ENCODE assay signal across 8 mouse cellular contexts in the genomic region with DNA sequence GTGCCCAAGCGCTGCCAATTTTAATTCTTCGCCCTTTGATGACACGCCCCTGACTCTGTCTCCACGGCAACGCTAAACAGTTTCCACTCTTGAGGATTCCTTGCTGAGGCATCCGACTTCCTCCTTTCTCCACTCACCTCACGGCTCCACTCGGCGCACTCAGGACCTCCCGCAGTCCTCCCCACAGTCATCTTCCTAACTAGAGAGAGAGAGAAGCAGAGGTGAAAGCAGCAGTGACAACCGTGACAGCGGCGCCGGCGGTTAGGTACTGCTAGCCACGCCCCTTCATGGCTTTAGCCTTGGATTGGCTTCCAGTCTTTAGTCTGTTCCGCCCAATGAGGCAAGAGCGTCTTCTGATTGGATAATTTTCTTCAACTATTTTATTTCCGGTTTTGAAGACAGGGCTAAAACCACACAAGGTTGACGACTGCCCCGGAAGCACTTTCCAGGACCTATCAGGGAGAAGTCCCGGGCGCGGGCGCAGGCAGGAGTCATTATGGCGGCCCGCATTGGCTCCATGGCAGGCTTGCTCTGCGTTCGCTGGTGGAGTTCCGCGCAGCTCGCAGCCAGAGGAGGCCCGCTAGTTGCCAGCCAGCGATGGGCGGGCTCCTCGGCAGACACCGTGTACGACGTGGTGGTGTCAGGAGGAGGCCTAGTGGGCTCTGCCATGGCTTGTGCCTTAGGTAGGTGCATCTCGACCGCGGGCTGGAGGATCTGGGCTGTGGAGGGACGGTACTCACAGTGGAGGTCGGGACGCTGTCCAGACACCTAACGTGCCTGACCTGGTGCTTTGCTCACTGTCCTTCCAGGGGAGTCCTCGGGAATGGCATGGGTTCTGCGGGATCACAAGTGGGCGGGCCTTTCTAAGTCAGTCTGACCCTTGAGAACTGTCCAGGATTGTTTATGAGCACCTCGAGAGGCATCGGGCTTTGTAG. TPM values are rescaled to one million over a fixed set of nuclear protein-coding genes. Genes with fewer than 3 reads are reported as not detected.
DNase-seq lines count a peak whose midpoint lies in the region; ATAC-seq and TF ChIP-seq lines count a peak whose summit lies in the region.

A gene (plus strand): TSS at position 103 of the 935 bp plus-strand sequence.
A gene (minus strand): TSS at position 279 of the 935 bp plus-strand sequence.

- under 1% methylated on average over 51 of the region's 51 CpGs for WGBS in forebrain, embryonic 12.5 days
- WGBS in heart, postnatal 0 days: under 1% methylated on average over 51 of the region's 51 CpGs
- under 1% methylated on average over 51 of the region's 51 CpGs for WGBS in liver, embryonic 16.5 days (ENCODE audit: insufficient replicate concordance)
- under 1% methylated on average over 51 of the region's 51 CpGs for WGBS in neural tube, embryonic 13.5 days

- H3K4me3 ChIP-seq in E14TG2a.4 (replicated peaks; ENCODE audit: low read length): peak within 1 kb of the TSS; percentile 100
- peak within 1 kb of the TSS; percentile 74 for H3K4me3 ChIP-seq in forebrain, embryonic 12.5 days (replicated peaks)
- H3K4me3 ChIP-seq in heart, postnatal 0 days (ENCODE audit: low read depth, low read length): peak within 1 kb of the TSS; percentile 75
- peak within 1 kb of the TSS; percentile 85 for H3K4me3 ChIP-seq in liver, embryonic 16.5 days (ENCODE audit: low read depth, low read length)
- H3K4me3 ChIP-seq in neural tube, embryonic 13.5 days: peak within 1 kb of the TSS; percentile 97
- H3K4me3 ChIP-seq in testis, adult 2 months (ENCODE audit: control insufficient read depth, low read depth, low read length): peak within 1 kb of the TSS; percentile 100

- no peaks in the 10 kb centered on the region for H3K27me3 ChIP-seq in E14TG2a.4 (ENCODE audit: insufficient read depth, low read length)
- no peaks in the 10 kb centered on the region for H3K27me3 ChIP-seq in forebrain, embryonic 12.5 days
- no peaks in the 10 kb centered on the region for H3K27me3 ChIP-seq in heart, postnatal 0 days (ENCODE audit: control insufficient read depth, insufficient read depth, low read length)
- H3K27me3 ChIP-seq in liver, embryonic 16.5 days (ENCODE audit: control insufficient read depth, insufficient read depth, low read depth, low read length): no peaks in the 10 kb centered on the region
- H3K27me3 ChIP-seq in neural tube, embryonic 13.5 days: no peaks in the 10 kb centered on the region
- no peaks in the 10 kb centered on the region for H3K27me3 ChIP-seq in testis, adult 2 months (ENCODE audit: control insufficient read depth, insufficient read depth, low read length)

- no peak for TF ChIP-seq CTCF in E14TG2a.4 (conservative IDR thresholded peaks at IDR 0.05; ENCODE audit: low read length)
- TF ChIP-seq CTCF in heart, postnatal 0 days (IDR thresholded peaks at IDR 0.05; ENCODE audit: low read depth): no peak
- no peak for TF ChIP-seq CTCF in testis, adult 2 months (IDR thresholded peaks at IDR 0.05; ENCODE audit: control insufficient read depth, insufficient read depth, insufficient replicate concordance, low read depth, low read length)

- H3K9ac ChIP-seq in forebrain, embryonic 12.5 days: peak within 1 kb of the TSS; percentile 84
- H3K9ac ChIP-seq in heart, postnatal 0 days (replicated peaks; ENCODE audit: low read depth, low read length): peak within 1 kb of the TSS; percentile 63
- H3K9ac ChIP-seq in liver, embryonic 16.5 days (ENCODE audit: low read depth, low read length): peak within 1 kb of the TSS; percentile 73
- H3K9ac ChIP-seq in neural tube, embryonic 13.5 days: peak within 1 kb of the TSS; percentile 91

- H3K4me2 ChIP-seq in forebrain, embryonic 12.5 days: peak within 1 kb of the TSS; percentile 72
- H3K4me2 ChIP-seq in heart, postnatal 0 days (ENCODE audit: low read depth, low read length): peak within 1 kb of the TSS; percentile 90
- H3K4me2 ChIP-seq in liver, embryonic 16.5 days (ENCODE audit: low read depth, low read length): peak within 1 kb of the TSS; percentile 80
- H3K4me2 ChIP-seq in neural tube, embryonic 13.5 days: peak within 1 kb of the TSS; percentile 92

- no peaks in the 10 kb centered on the region for H3K36me3 ChIP-seq in E14TG2a.4 (ENCODE audit: insufficient read depth, low read length)
- peaks cover 8% of the 10 kb centered on the region for H3K36me3 ChIP-seq in forebrain, embryonic 12.5 days (replicated peaks)
- peaks cover 9% of the 10 kb centered on the region for H3K36me3 ChIP-seq in heart, postnatal 0 days (replicated peaks; ENCODE audit: control insufficient read depth, insufficient read depth, low read length)
- no peaks in the 10 kb centered on the region; the same call in 1 of the 2 replicates for H3K36me3 ChIP-seq in liver, embryonic 16.5 days (ENCODE audit: control insufficient read depth, insufficient read depth)
- H3K36me3 ChIP-seq in neural tube, embryonic 13.5 days: peaks cover 9% of the 10 kb centered on the region
- H3K36me3 ChIP-seq in testis, adult 2 months (ENCODE audit: control insufficient read depth, insufficient read depth, low read length): no peaks in the 10 kb centered on the region; the same call in 1 of the 2 replicates

- TF ChIP-seq POLR2A in testis, adult 2 months (IDR thresholded peaks at IDR 0.05; ENCODE audit: control insufficient read depth, low read depth, low read length): peak; percentile 92

- peaks cover 46% of the 10 kb centered on the region for H3K4me1 ChIP-seq in E14TG2a.4 (replicated peaks; ENCODE audit: low read depth, low read length)
- peaks cover 18% of the 10 kb centered on the region for H3K4me1 ChIP-seq in forebrain, embryonic 12.5 days
- H3K4me1 ChIP-seq in heart, postnatal 0 days (ENCODE audit: control insufficient read depth, insufficient read depth): peaks cover 30% of the 10 kb centered on the region
- peaks cover 43% of the 10 kb centered on the region for H3K4me1 ChIP-seq in liver, embryonic 16.5 days (ENCODE audit: control insufficient read depth, low read depth, low read length)
- H3K4me1 ChIP-seq in neural tube, embryonic 13.5 days (replicated peaks): peaks cover 24% of the 10 kb centered on the region
- no peaks in the 10 kb centered on the region for H3K4me1 ChIP-seq in testis, adult 2 months (ENCODE audit: control insufficient read depth, insufficient read depth, low read length)

- H3K9me3 ChIP-seq in E14TG2a.4 (ENCODE audit: low read length): no peaks in the 10 kb centered on the region
- H3K9me3 ChIP-seq in forebrain, embryonic 12.5 days: no peaks in the 10 kb centered on the region
- H3K9me3 ChIP-seq in heart, postnatal 0 days (replicated peaks; ENCODE audit: control insufficient read depth, low read length): no peaks in the 10 kb centered on the region
- no peaks in the 10 kb centered on the region for H3K9me3 ChIP-seq in liver, embryonic 16.5 days (replicated peaks; ENCODE audit: control insufficient read depth, low read length)
- no peaks in the 10 kb centered on the region for H3K9me3 ChIP-seq in neural tube, embryonic 13.5 days

- ATAC-seq in forebrain, embryonic 12.5 days (ENCODE audit: low FRiP score): peak; percentile 99
- ATAC-seq in heart, postnatal 0 days (ENCODE audit: insufficient read depth, low read depth): peak; percentile 98
- ATAC-seq in liver, embryonic 16.5 days (ENCODE audit: low read depth): peak; percentile 95
- peak; percentile 99 for ATAC-seq in neural tube, embryonic 13.5 days (ENCODE audit: low read depth)

- peak; percentile 97 for DNase-seq in c-Kit-positive CD71-positive TER-119-positive erythroid progenitor cells, embryonic 14.5 days (ENCODE audit: low spot score)
- peak; percentile 99 for DNase-seq in heart, postnatal 0 days (ENCODE audit: low spot score)
- peak; percentile 96 to 98 for DNase-seq in kidney, postnatal 4 days

- H3K27ac ChIP-seq in forebrain, embryonic 12.5 days: peak within 1 kb of the TSS; percentile 59
- peak within 1 kb of the TSS; percentile 52 for H3K27ac ChIP-seq in heart, postnatal 0 days (ENCODE audit: low read depth)
- H3K27ac ChIP-seq in liver, embryonic 16.5 days (ENCODE audit: low read length): peak within 1 kb of the TSS; percentile 74
- peak within 1 kb of the TSS; percentile 77 for H3K27ac ChIP-seq in neural tube, embryonic 13.5 days (replicated peaks)
- peak within 1 kb of the TSS; percentile 100 for H3K27ac ChIP-seq in testis, adult 2 months (ENCODE audit: control insufficient read depth, insufficient read depth, low read depth, low read length)

- TF ChIP-seq EP300 in heart, postnatal 0 days (IDR thresholded peaks at IDR 0.05; ENCODE audit: low read depth): no peak

RNA-seq across cellular contexts. Expression of the first gene that starts in this region (rescaled TPM):
- 39.5 and 40.5 TPM in 2 replicates for polyA plus RNA-seq in forebrain, embryonic 12.5 days (2016; fragmentation: Nextera tagmentation; extraction: Ambion mirVana)
- 271 and 278 TPM in 2 replicates for total RNA-seq in heart, postnatal 0 days (2014; rRNA removed; ENCODE audit: low replicate concordance)
- polyA plus RNA-seq in heart, postnatal 0 days (2015; fragmentation: Nextera tagmentation; extraction: Ambion mirVana): 102 and 105 TPM in 2 replicates
- polyA plus RNA-seq in liver, embryonic 16.5 days (2015; fragmentation: Nextera tagmentation; extraction: Ambion mirVana): 22.3 and 23.6 TPM in 2 replicates
- polyA plus RNA-seq in neural tube, embryonic 13.5 days (2015; fragmentation: Nextera tagmentation; extraction: Ambion mirVana): 39.4 and 41.3 TPM in 2 replicates
- polyA plus RNA-seq in testis, adult 2 months (2012; rRNA removed): 41.7 and 41.8 TPM in 2 replicates

RNA-seq across cellular contexts. Expression of the second gene that starts in this region (rescaled TPM):
- polyA plus RNA-seq in forebrain, embryonic 12.5 days (2016; fragmentation: Nextera tagmentation; extraction: Ambion mirVana): 11.6 and 12.0 TPM in 2 replicates
- total RNA-seq in heart, postnatal 0 days (2014; rRNA removed; ENCODE audit: low replicate concordance): 3.4 and 4.0 TPM in 2 replicates
- 5.6 and 6.0 TPM in 2 replicates for polyA plus RNA-seq in heart, postnatal 0 days (2015; fragmentation: Nextera tagmentation; extraction: Ambion mirVana)
- 1.0 and 1.3 TPM in 2 replicates for polyA plus RNA-seq in liver, embryonic 16.5 days (2015; fragmentation: Nextera tagmentation; extraction: Ambion mirVana)
- polyA plus RNA-seq in neural tube, embryonic 13.5 days (2015; fragmentation: Nextera tagmentation; extraction: Ambion mirVana): 14.2 and 17.6 TPM in 2 replicates
- 9.4 TPM in 2 replicates for polyA plus RNA-seq in testis, adult 2 months (2012; rRNA removed)

Comparison
In these comparisons a context has a peak if more than half of its experiments do, and no peak if none do; other contexts are left out.
1. Peak in every context shown above with its lines: DNase-seq, ATAC-seq, H3K4me3 ChIP-seq and H3K27ac ChIP-seq.